Mouse (Mus musculus): ENCODE measurements around the gene Carns1.

DNA sequence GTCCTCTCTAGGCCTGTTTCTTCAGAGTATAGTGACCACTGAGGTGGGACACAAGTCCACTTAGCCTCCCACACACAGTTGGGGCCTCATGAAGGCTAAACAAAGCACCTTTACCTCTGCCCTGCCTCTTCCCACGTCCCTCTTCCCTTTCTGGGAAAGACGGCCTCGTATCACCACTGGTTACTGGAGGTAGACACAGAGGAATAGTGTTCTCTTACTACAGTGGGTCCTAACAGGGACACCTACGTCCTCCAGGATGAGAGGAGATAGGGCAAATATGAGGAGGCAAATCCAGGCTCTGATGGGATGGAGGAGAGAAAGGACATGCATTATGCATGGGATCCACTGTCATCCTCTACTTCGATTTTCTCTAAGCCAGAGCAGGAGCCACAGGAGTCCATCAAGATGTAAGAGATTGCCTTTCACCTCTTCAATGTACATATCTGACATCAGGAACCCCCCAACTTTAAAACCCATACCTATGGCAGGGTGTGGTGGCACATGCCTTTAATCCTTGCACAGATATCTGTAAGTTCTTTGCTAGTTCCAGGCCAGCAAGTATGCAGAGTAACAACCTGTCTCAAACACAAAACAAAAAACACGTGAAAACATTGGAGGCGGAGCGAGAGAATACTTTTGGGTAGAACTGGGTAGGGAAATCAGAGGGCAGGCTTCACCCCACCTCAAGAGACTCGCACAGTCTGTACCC lies 27.3 kb downstream of the Carns1 start:
- TF ChIP-seq USF1 (IDR thresholded peaks at IDR 0.05; ENCODE audit: low read depth, low read length) = no peak
- TF ChIP-seq MAFK (IDR thresholded peaks at IDR 0.05; ENCODE audit: insufficient replicate concordance, low read length) = no peak
